Mouse (Mus musculus) brain, embryonic 14.5 days (tissue): ENCODE data around the gene Prkci. TPM values are rescaled to one million over a fixed set of nuclear protein-coding genes. Genes with fewer than 3 reads are reported as not detected.

Experiments
- DNase-seq: peaks from one replicate; pipeline ENCODE4 v3.0.0-alpha.2; 2011; ENCODE audit warnings: low read depth
- CTCF ChIP-seq: fragments of 200-500 bp; IDR thresholded peaks from 2 replicates; pipeline ENCODE4 v1.5.1; 2012; ENCODE audit warnings: inconsistent platforms, mild to moderate bottlenecking, moderate library complexity, borderline replicate concordance; ENCODE audit not compliant: insufficient read depth, insufficient read length; ENCODE audit errors: extremely low read depth
- POLR2A ChIP-seq: fragments of 200-500 bp; IDR thresholded peaks from 2 replicates; pipeline ENCODE4 v1.6.1; 2012; ENCODE audit warnings: mild to moderate bottlenecking, inconsistent platforms, borderline replicate concordance; ENCODE audit not compliant: poor library complexity, insufficient read depth, insufficient read length, severe bottlenecking; ENCODE audit errors: extremely low read depth
- polyA plus RNA-seq: library from polyadenylated mRNA; depleted of rRNA; stranded (reverse); fragments of >200 nt; gene quantifications from 2 replicates; pipeline ENCODE4 v1.2.3, GENCODE M21; 2012

Gene Prkci
- polyA plus RNA-seq, 1 experiment = 41.7 TPM

GRCm38 (mm10) chr3:31085000-31085399, 89.5 kb downstream of the Prkci start:
- no peak for TF ChIP-seq CTCF
- TF ChIP-seq POLR2A = no peak
- DNase-seq = no peak

- no peak for DNase-seq
- TF ChIP-seq POLR2A = no peak
- TF ChIP-seq CTCF = no peak
These were observed 93.5 kb downstream of the Prkci start for GRCm38 (mm10) chr3:31088789-31089775.

GRCm38 (mm10) chr3:31089956-31090355, 94.4 kb downstream of the Prkci start:
- DNase-seq = no peak
- no peak for TF ChIP-seq POLR2A
- no peak for TF ChIP-seq CTCF

GRCm38 (mm10) chr3:31093196-31093595, 97.6 kb downstream of the Prkci start:
- TF ChIP-seq CTCF (no peak), POLR2A (no peak)
- peak; percentile 95 for DNase-seq

- TF ChIP-seq POLR2A (peak; percentile 42; the same call in 1 of the 2 replicates), CTCF (no peak)
- DNase-seq = peak; percentile 88
These were observed 98.2 kb downstream of the Prkci start for GRCm38 (mm10) chr3:31093627-31094351.

- DNase-seq = peak; percentile 97
- TF ChIP-seq POLR2A = peak; percentile 78
- no peak for TF ChIP-seq CTCF
These were observed 99.1 kb downstream of the Prkci start, which contains the start of gene Skil for GRCm38 (mm10) chr3:31094531-31095178. Skil (plus strand) TSS chr3:31095058.

- peak; percentile 35 for DNase-seq
- TF ChIP-seq CTCF (no peak), POLR2A (no peak)
These were observed 99.6 kb downstream of the Prkci start for GRCm38 (mm10) chr3:31095179-31095490.

GRCm38 (mm10) chr3:31095491-31096154, 100.1 kb downstream of the Prkci start:
- peak; percentile 71 for DNase-seq
- TF ChIP-seq POLR2A (no peak), CTCF (no peak)

- TF ChIP-seq CTCF (no peak), POLR2A (no peak)
- no peak for DNase-seq
These were observed 100.9 kb downstream of the Prkci start for GRCm38 (mm10) chr3:31096155-31097101.

- TF ChIP-seq CTCF = no peak
- no peak for TF ChIP-seq POLR2A
- DNase-seq = no peak
These were observed 101.7 kb downstream of the Prkci start for GRCm38 (mm10) chr3:31097102-31097720.

GRCm38 (mm10) chr3:31097976-31098375, 102.4 kb downstream of the Prkci start:
- no peak for TF ChIP-seq POLR2A
- no peak for TF ChIP-seq CTCF

GRCm38 (mm10) chr3:31098556-31098955, 103.0 kb downstream of the Prkci start:
- TF ChIP-seq POLR2A (no peak), CTCF (no peak)
- no peak for DNase-seq

More at GRCm38 (mm10) chr3:31097976-31098375, 102.4 kb downstream of the Prkci start:
- no peak for DNase-seq

GRCm38 (mm10) chr3:31100026-31100425, 104.5 kb downstream of the Prkci start:
- no peak for TF ChIP-seq CTCF
- no peak for TF ChIP-seq POLR2A
- no peak for DNase-seq
